8 mouse cellular contexts compared by ENCODE assay signal in genomic region chr7:64326892-64327291, GRCm38 (mm10). TPM values are rescaled to one million over a fixed set of nuclear protein-coding genes. Genes with fewer than 3 reads are reported as not detected.
DNase-seq lines count a peak whose midpoint lies in the region; ATAC-seq lines count a peak whose summit lies in the region.

No protein-coding gene starts in this region.

- no peaks in the 10 kb centered on the region for H3K4me1 ChIP-seq in limb, embryonic 10.5 days
- H3K4me1 ChIP-seq in midbrain, embryonic 15.5 days: no peaks in the 10 kb centered on the region

- WGBS in limb, embryonic 10.5 days: 34% methylated on average over 1 of the region's 1 CpGs
- WGBS in midbrain, embryonic 15.5 days: 33% methylated on average over 1 of the region's 1 CpGs

- no peak overlapping the region for H3K27ac ChIP-seq in limb, embryonic 10.5 days
- H3K27ac ChIP-seq in midbrain, embryonic 15.5 days: no peak overlapping the region

- H3K4me2 ChIP-seq in midbrain, embryonic 15.5 days: no peak overlapping the region

- H3K27me3 ChIP-seq in limb, embryonic 10.5 days (ENCODE audit: low read depth, poor library complexity, severe bottlenecking): no peaks in the 10 kb centered on the region
- H3K27me3 ChIP-seq in midbrain, embryonic 15.5 days (replicated peaks): no peaks in the 10 kb centered on the region

- H3K9me3 ChIP-seq in limb, embryonic 10.5 days (replicated peaks): no peaks in the 10 kb centered on the region
- no peaks in the 10 kb centered on the region for H3K9me3 ChIP-seq in midbrain, embryonic 15.5 days

- no peak overlapping the region for H3K4me3 ChIP-seq in limb, embryonic 10.5 days
- H3K4me3 ChIP-seq in midbrain, embryonic 15.5 days: no peak overlapping the region

- no peak overlapping the region for H3K9ac ChIP-seq in midbrain, embryonic 15.5 days

- no peak; the same call in 1 of the 2 replicates for ATAC-seq in cerebellum, adult (ENCODE audit: insufficient number of reproducible peaks, low FRiP score, low TSS enrichment)
- ATAC-seq in midbrain, embryonic 15.5 days (replicated peaks): peak; percentile 67

- intact Hi-C loops in gastrocnemius, postnatal 14 days (cut with DNase I; ENCODE audit: low total_unique reads): loop anchor here (2.0 kb wide), 1 partner anchor 162 kb away; no protein-coding TSS in a partner anchor

- DNase-seq in cerebellum, adult 11 months: peak; percentile 67
- peak; percentile 83 for DNase-seq in embryo, embryonic 10 days (ENCODE audit: low spot score)
- peak; percentile 78 for DNase-seq in gastrocnemius, postnatal 14 days
- DNase-seq in kidney, adult 18-20 months: peak; percentile 85
- DNase-seq in limb, embryonic 10.5 days (ENCODE audit: low spot score): peak; percentile 79
- peak; percentile 70 for DNase-seq in spleen, adult 12 weeks (ENCODE audit: low spot score)

- peaks cover 17% of the 10 kb centered on the region for H3K36me3 ChIP-seq in limb, embryonic 10.5 days
- H3K36me3 ChIP-seq in midbrain, embryonic 15.5 days (replicated peaks): 0 out of 2 replicates have a peak, but pooled peaks cover under 1% of the 10 kb centered on the region

RNA-seq across cellular contexts. Expression of gene Mtmr10, which starts 39.4 kb away (rescaled TPM):
- 10 to 100 TPM; 11.0 to 12.5 TPM for total RNA-seq in gastrocnemius, postnatal 14 days (2021)
- polyA plus RNA-seq in limb, embryonic 10.5 days (2016; fragmentation: Nextera tagmentation; extraction: Ambion mirVana): 8.5 and 10.5 TPM in 2 replicates
- 9.5 and 9.6 TPM in 2 replicates for polyA plus RNA-seq in midbrain, embryonic 15.5 days (2015; fragmentation: Nextera tagmentation; extraction: Ambion mirVana)

RNA-seq across cellular contexts. Expression of gene Fan1, which starts 47.0 kb away (rescaled TPM):
- total RNA-seq in gastrocnemius, postnatal 14 days (2021): 1 to 10 TPM; 6.0 to 6.1 TPM
- 8.8 and 9.7 TPM in 2 replicates for polyA plus RNA-seq in limb, embryonic 10.5 days (2016; fragmentation: Nextera tagmentation; extraction: Ambion mirVana)
- 7.1 and 7.6 TPM in 2 replicates for polyA plus RNA-seq in midbrain, embryonic 15.5 days (2015; fragmentation: Nextera tagmentation; extraction: Ambion mirVana)
